Mouse (Mus musculus) c-Kit-negative CD71-positive TER-119-positive erythroid progenitor cells, embryonic 14.5 days (primary cell): ENCODE results near the gene Slc28a1.
"Not testable (repeated sequence)": the region's sequence is repeated elsewhere in the genome, so short reads cannot be mapped to it uniquely, and the experiment has no call there.

ENCODE experiments used
- DNase-seq: peaks from one replicate; pipeline ENCODE4 v3.0.0-alpha.2; 2013; ENCODE audit warnings: low read depth, low spot score

The Slc28a1 gene

GRCm38 (mm10) chr7:81124773-81125172, 10.2 kb downstream of the Slc28a1 start:
- peak; percentile 48 for DNase-seq

- DNase-seq: peak; percentile 8
Measured at GRCm38 (mm10) chr7:81125215-81126175, 10.9 kb downstream of the Slc28a1 start.

GRCm38 (mm10) chr7:81131864-81132263, 17.3 kb downstream of the Slc28a1 start:
- DNase-seq: no peak

GRCm38 (mm10) chr7:81132851-81133279, 18.3 kb downstream of the Slc28a1 start:
- DNase-seq: no peak

- no peak for DNase-seq
Measured at GRCm38 (mm10) chr7:81133416-81133815, 18.8 kb downstream of the Slc28a1 start.

- no peak for DNase-seq
Measured at GRCm38 (mm10) chr7:81133941-81134340, 19.3 kb downstream of the Slc28a1 start.

GRCm38 (mm10) chr7:81134614-81135067, 20.0 kb downstream of the Slc28a1 start:
- DNase-seq: no peak

- no peak for DNase-seq
Measured at GRCm38 (mm10) chr7:81137292-81137691, 22.7 kb downstream of the Slc28a1 start.

- DNase-seq: no peak
Measured at GRCm38 (mm10) chr7:81139100-81139499, 24.5 kb downstream of the Slc28a1 start.

- DNase-seq: no peak
Measured at GRCm38 (mm10) chr7:81139671-81140404, 25.2 kb downstream of the Slc28a1 start.

- no peak for DNase-seq
Measured at GRCm38 (mm10) chr7:81141541-81141940, 26.9 kb downstream of the Slc28a1 start.

- not testable (repeated sequence) for DNase-seq
Measured at GRCm38 (mm10) chr7:81143056-81143455, 28.5 kb downstream of the Slc28a1 start.

GRCm38 (mm10) chr7:81149759-81150158, 35.2 kb downstream of the Slc28a1 start:
- DNase-seq: peak; percentile 12

GRCm38 (mm10) chr7:81151216-81151615, 36.6 kb downstream of the Slc28a1 start:
- no peak for DNase-seq

GRCm38 (mm10) chr7:81152306-81152705, 37.7 kb downstream of the Slc28a1 start:
- no peak for DNase-seq

GRCm38 (mm10) chr7:81152826-81153225, 38.2 kb downstream of the Slc28a1 start:
- no peak for DNase-seq

- no peak for DNase-seq
Measured at GRCm38 (mm10) chr7:81153327-81153726, 38.7 kb downstream of the Slc28a1 start.

GRCm38 (mm10) chr7:81154244-81154643, 39.6 kb downstream of the Slc28a1 start:
- DNase-seq: not testable (repeated sequence)

GRCm38 (mm10) chr7:81154960-81155359, 40.4 kb downstream of the Slc28a1 start:
- peak; percentile 38 for DNase-seq

- no peak for DNase-seq
Measured at GRCm38 (mm10) chr7:81158933-81159332, 44.3 kb downstream of the Slc28a1 start.

GRCm38 (mm10) chr7:81161666-81162065, 47.1 kb downstream of the Slc28a1 start:
- peak; percentile 13 for DNase-seq

GRCm38 (mm10) chr7:81162345-81162744, 47.7 kb downstream of the Slc28a1 start:
- peak; percentile 48 for DNase-seq
